Mouse (Mus musculus) stomach, postnatal 0 days (tissue): ENCODE data around the gene Acsl1. TPM values are rescaled to one million over a fixed set of nuclear protein-coding genes. Genes with fewer than 3 reads are reported as not detected.

Experiments
- ATAC-seq: fragments of 200-750 bp; cut with Nextera tagmentation; 2 replicates; pipeline ENCODE4 v1.8.0; 2017; ENCODE audit not compliant: low FRiP score, low TSS enrichment
- DNase-seq: peaks from one replicate; pipeline ENCODE4 v3.0.0-alpha.2; 2016; ENCODE audit warnings: low spot score
- H3K27ac ChIP-seq: fragments of 300-500 bp; sonication (generic); replicated peaks from 2 replicates; pipeline ENCODE4 v1.5.1; 2014; ENCODE audit warnings: mild to moderate bottlenecking, control low read depth
- H3K27me3 ChIP-seq: fragments of 300-500 bp; sonication (generic); 2 replicates; pipeline ENCODE4 v1.6.1; 2014; ENCODE audit warnings: low read length; ENCODE audit not compliant: control insufficient read depth, insufficient read depth
- H3K36me3 ChIP-seq: fragments of 300-500 bp; sonication (generic); 2 replicates; pipeline ENCODE4 v1.6.1; 2014; ENCODE audit warnings: low read length, mixed read lengths; ENCODE audit not compliant: control insufficient read depth, insufficient read depth
- H3K4me1 ChIP-seq: fragments of 300-500 bp; sonication (generic); replicated peaks from 2 replicates; pipeline ENCODE4 v1.6.1; 2014; ENCODE audit warnings: antibody characterized with exemption; ENCODE audit not compliant: control insufficient read depth, insufficient read depth
- H3K4me2 ChIP-seq: fragments of 300-500 bp; sonication (generic); replicated peaks from 2 replicates; pipeline ENCODE4 v1.6.1; 2014; ENCODE audit warnings: low read depth, mild to moderate bottlenecking, control low read depth, moderate library complexity
- H3K4me3 ChIP-seq: fragments of 300-500 bp; sonication (generic); 2 replicates; pipeline ENCODE4 v1.5.1; 2014; ENCODE audit warnings: low read depth, low read length, control low read depth
- H3K9ac ChIP-seq: fragments of 300-500 bp; sonication (generic); 2 replicates; pipeline ENCODE4 v1.6.1; 2014; ENCODE audit warnings: mild to moderate bottlenecking, low read length, control low read depth, mixed read lengths
- H3K9me3 ChIP-seq: fragments of 300-500 bp; sonication (generic); 2 replicates; pipeline ENCODE4 v1.6.1; 2016; ENCODE audit warnings: low read length; ENCODE audit not compliant: control insufficient read depth
- CTCF ChIP-seq: IDR thresholded peaks from 2 replicates; pipeline ENCODE4 v1.5.1; 2016; ENCODE audit warnings: antibody characterized with exemption, low read depth, mild to moderate bottlenecking, moderate library complexity
- EP300 ChIP-seq: optimal IDR thresholded peaks from 2 replicates; pipeline ENCODE3; 2016; ENCODE audit warnings: antibody characterized with exemption
- whole genome bisulfite sequencing: fragments of 180-500 bp; shearing (Covaris S2); extraction: QIAGEN DNeasy Blood & Tissue Kit; methylation state at CpG from one replicate; pipeline ENCODE4 v1.1.7; 2014; 5-methylcytosine and 5-hydroxymethylcytosine counted together
- polyA plus RNA-seq: library from polyadenylated mRNA; unstranded; fragments of >200 nt; fragmentation: Nextera tagmentation; extraction: Ambion mirVana; gene quantifications from 2 replicates; pipeline ENCODE4 v1.2.1, GENCODE M21; 2015

The Acsl1 gene
- polyA plus RNA-seq, 1 experiment from 2014 or later = 47.5 TPM

DNA sequence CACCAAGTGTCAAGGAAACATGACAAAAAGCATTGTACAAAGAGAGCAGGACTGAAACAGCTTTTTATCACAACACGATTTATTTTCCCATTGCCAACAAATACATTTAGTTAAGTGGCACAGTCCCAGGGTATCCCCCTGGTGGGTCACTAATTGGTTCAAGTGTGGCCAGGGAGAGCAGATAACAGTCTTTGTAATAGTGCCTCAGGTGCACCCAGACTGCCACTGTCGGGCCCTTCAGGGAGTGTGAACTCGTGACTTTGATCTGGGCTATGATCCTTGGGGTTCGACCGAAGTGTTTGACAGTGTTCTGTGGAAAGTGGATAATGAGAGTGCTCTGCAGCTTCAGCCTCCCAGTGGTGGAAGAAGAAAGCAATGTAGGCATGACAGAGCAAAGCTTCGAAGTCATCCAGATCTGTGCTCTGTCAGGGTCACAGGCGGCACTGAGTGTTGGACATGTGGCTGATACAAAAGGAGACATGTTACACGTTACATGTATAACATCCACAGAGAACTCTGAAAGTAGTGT, 21.1 kb upstream of the Acsl1 start:
- 66% methylated on average over 8 of the region's 8 CpGs for WGBS
- no peak for ATAC-seq

DNA sequence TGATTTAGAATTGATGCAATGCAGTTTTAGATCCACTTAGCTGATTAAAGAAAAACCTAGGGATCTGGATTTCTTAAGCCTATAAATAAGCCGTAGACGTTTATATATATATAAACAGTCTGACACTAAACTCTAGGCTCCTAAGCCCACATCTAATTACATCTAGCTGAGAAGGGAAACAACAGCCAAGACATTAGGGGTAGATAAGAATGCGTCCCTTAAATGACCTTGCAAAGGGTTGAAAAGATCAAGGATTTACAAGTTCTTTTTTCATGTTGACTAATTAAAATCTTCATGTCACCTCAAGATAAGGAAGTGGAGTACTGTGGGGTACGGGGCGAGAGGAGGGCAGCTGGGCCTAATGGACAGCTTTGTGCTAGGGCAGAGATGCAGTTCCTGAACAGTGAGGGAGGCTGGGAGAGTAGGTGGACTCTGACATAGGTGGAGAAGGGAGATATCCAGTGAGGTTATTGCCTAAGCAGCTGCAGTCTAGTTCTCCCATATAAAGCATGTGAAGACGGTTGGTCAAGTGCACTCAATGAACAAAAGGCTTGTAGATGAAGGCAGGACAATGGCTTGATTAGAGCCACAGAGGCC, 12.5 kb upstream of the Acsl1 start:
- H3K4me3 ChIP-seq = no peak overlapping the region
- H3K9me3 ChIP-seq = 0 out of 2 replicates have a peak, but pooled peaks cover 6% of the 10 kb centered on the region
- H3K27ac ChIP-seq = no peak overlapping the region
- H3K9ac ChIP-seq = no peak overlapping the region
- DNase-seq = no peak
- ATAC-seq = no peak
- no peaks in the 10 kb centered on the region for H3K4me1 ChIP-seq
- TF ChIP-seq EP300 (no peak), CTCF (no peak)
- 40% methylated on average over 6 of the region's 6 CpGs for WGBS
- no peak overlapping the region for H3K4me2 ChIP-seq
- no peaks in the 10 kb centered on the region for H3K36me3 ChIP-seq
- H3K27me3 ChIP-seq = no peaks in the 10 kb centered on the region

More for the DNA sequence above, 21.1 kb upstream of the Acsl1 start:
- Histone ChIP-seq H3K36me3 (no peaks in the 10 kb centered on the region), H3K27ac (no peak overlapping the region), H3K27me3 (no peaks in the 10 kb centered on the region), H3K9ac (no peak overlapping the region), H3K9me3 (0 out of 2 replicates have a peak, but pooled peaks cover 6% of the 10 kb centered on the region), H3K4me2 (no peak overlapping the region), H3K4me1 (no peaks in the 10 kb centered on the region), H3K4me3 (no peak overlapping the region)
- DNase-seq = no peak
- no peak for TF ChIP-seq CTCF
- no peak for TF ChIP-seq EP300

DNA sequence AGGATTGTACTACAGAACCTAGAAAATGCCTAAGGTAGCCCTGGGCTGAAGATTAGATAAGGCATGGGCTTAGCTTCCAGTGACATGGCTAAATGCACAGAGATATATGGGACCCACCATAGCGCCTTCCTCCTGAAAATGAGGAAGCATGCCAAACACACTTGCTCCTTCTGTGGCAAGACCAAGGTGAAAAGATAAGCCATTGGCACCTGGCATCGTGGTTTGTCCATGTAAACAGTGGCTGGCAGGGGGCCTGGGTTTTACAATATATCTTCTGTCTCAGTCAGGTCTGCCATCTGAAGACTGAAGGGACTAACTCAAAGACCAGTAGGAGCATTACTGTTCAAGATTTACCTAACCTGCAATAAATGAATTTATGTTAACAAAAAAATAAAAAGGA, 2.4 kb upstream of the Acsl1 start:
- WGBS = 79% methylated on average over 2 of the region's 2 CpGs
- ATAC-seq (no peak), DNase-seq (no peak)
- no peaks in the 10 kb centered on the region for H3K27me3 ChIP-seq
- no peaks in the 10 kb centered on the region for H3K36me3 ChIP-seq
- H3K9ac ChIP-seq = no peak overlapping the region
- H3K4me1 ChIP-seq = peaks cover 2% of the 10 kb centered on the region; the same call in 1 of the 2 replicates
- no peak overlapping the region for H3K27ac ChIP-seq
- no peak overlapping the region for H3K4me3 ChIP-seq
- TF ChIP-seq EP300 = no peak
- TF ChIP-seq CTCF = no peak
- no peak overlapping the region for H3K4me2 ChIP-seq
- H3K9me3 ChIP-seq = no peaks in the 10 kb centered on the region

DNA sequence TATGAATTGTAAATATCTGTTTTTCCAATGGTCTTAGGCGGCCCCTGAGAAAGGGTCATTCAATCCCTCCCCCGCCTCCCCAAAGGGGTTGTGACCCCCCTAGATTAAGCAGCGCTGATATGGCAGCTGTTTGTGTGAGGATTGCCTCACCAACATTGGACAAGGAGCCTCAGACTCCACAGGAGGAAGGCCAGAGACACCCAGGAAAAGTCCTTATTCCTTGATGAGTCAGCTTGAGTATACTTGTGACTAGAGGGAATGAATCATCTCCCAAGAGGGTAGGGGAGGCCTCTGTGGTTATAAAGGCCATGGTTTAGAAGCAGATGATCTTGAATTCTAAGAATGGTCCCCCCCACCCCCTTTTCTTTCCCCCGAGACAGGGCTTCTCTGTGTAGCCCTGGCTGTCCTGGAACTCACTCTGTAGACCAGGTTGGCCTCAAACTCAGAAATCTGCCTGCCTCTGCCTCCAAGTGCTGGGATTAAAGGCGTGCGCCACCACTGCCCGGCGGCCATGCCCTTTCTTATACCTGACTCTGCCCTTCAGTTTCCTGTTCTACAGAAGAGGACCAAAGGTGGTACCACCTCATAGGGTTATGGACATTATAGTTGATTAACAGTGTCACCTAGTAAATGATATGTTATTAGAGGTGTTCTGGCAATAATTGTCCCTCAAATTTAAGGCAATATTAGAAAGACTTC, 1.6 kb upstream of the Acsl1 start:
- Histone ChIP-seq H3K4me1 (peaks cover 2% of the 10 kb centered on the region; the same call in 1 of the 2 replicates), H3K4me3 (no peak overlapping the region), H3K27ac (no peak overlapping the region), H3K9me3 (no peaks in the 10 kb centered on the region), H3K9ac (no peak overlapping the region), H3K36me3 (no peaks in the 10 kb centered on the region), H3K4me2 (no peak overlapping the region), H3K27me3 (no peaks in the 10 kb centered on the region)
- WGBS = 88% methylated on average over 8 of the region's 8 CpGs
- no peak for DNase-seq
- ATAC-seq = no peak
- TF ChIP-seq EP300 = no peak
- TF ChIP-seq CTCF = no peak

DNA sequence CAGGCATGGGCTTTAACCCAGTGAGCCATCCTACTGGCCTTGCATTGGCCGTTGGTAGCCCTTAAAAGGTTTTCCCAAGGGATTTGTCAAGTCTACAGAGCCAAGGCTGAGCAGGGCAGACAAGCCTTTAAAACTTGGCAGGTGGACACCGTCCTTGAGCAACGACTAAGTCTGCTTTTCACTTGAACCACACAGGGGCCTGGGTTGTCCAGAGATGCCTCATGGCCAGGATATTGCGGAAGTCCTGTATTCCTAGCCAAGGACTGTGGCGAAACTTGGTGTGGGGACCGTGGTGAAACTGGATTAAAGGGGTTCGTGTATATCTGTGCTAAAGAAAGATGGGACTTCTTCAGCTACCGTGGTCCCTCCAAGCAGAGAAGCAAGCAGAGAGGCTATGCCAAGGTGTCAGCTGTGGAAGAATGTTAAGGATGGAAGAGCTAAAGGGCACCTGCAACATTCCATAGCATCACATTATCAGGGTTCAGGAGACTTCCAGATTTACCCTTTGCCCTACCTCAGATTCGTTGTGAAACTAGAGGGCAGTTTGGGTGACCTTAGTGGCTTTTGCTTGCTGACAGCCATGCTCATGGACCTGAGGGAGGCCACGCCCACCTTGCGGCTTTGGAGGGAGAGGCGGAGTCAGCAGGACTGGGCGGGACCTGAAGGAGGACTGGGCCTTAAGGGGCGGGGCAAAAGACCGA, 596 bp upstream of the Acsl1 start:
- ATAC-seq (peak; percentile 2; the same call in 1 of the 2 replicates), DNase-seq (no peak)
- TF ChIP-seq EP300 (no peak), CTCF (no peak)
- WGBS = 36% methylated on average over 15 of the region's 15 CpGs
- peak overlapping the region; percentile 95 for H3K4me2 ChIP-seq
- no peak overlapping the region; the same call in 1 of the 2 replicates for H3K4me3 ChIP-seq
- no peak overlapping the region for H3K9ac ChIP-seq
- peaks cover 2% of the 10 kb centered on the region; the same call in 1 of the 2 replicates for H3K4me1 ChIP-seq
- no peaks in the 10 kb centered on the region for H3K27me3 ChIP-seq
- H3K9me3 ChIP-seq = no peaks in the 10 kb centered on the region
- no peak overlapping the region for H3K27ac ChIP-seq
- H3K36me3 ChIP-seq = no peaks in the 10 kb centered on the region
